ENCODE assay signal across 8 mouse cellular contexts in genomic region chr5:117358248-117358630, GRCm38 (mm10). TPM values are rescaled to one million over a fixed set of nuclear protein-coding genes. Genes with fewer than 3 reads are reported as not detected.
DNase-seq lines count a peak whose midpoint lies in the region; ATAC-seq and TF ChIP-seq lines count a peak whose summit lies in the region.

No protein-coding gene starts in this region.

- no peak for TF ChIP-seq POLR2A in thymus, adult 2 months (IDR thresholded peaks at IDR 0.05; ENCODE audit: control insufficient read depth, extremely low read depth, insufficient read depth, low read length, poor library complexity)

- no peak for TF ChIP-seq CTCF in thymus, adult 2 months (IDR thresholded peaks at IDR 0.05; ENCODE audit: borderline replicate concordance, control insufficient read depth, extremely low read depth, insufficient read depth, low read length, poor library complexity)

- peak overlapping the region; percentile 90 for H3K4me2 ChIP-seq in limb, embryonic 15.5 days

- WGBS in thymus, adult 2 months = 39% methylated on average over 6 of the region's 6 CpGs
- 10% methylated on average over 6 of the region's 6 CpGs for WGBS in limb, embryonic 15.5 days

- ATAC-seq in erythroblast, adult 5-6 weeks (replicated peaks; ENCODE audit: low FRiP score, poor library complexity, severe bottlenecking) = no peak
- ATAC-seq in limb, embryonic 15.5 days (ENCODE audit: insufficient number of reproducible peaks, low FRiP score, low TSS enrichment, low read depth) = no peak
- ATAC-seq in erythroid progenitor cell, adult 5-6 weeks (replicated peaks; ENCODE audit: low FRiP score, poor library complexity, severe bottlenecking) = no peak

- H3K36me3 ChIP-seq in erythroblast, embryonic 14.5 days (ENCODE audit: control insufficient read depth) = peaks cover under 1% of the 10 kb centered on the region; the same call in 1 of the 2 replicates
- no peaks in the 10 kb centered on the region for H3K36me3 ChIP-seq in thymus, adult 2 months (ENCODE audit: control insufficient read depth, insufficient read depth, low read length)
- peaks cover 1% of the 10 kb centered on the region; the same call in 1 of the 2 replicates for H3K36me3 ChIP-seq in limb, embryonic 15.5 days

- H3K4me3 ChIP-seq in erythroblast, embryonic 14.5 days (replicated peaks) = peak overlapping the region; percentile 74
- H3K4me3 ChIP-seq in thymus, adult 2 months (ENCODE audit: control insufficient read depth, insufficient read depth, low read length) = peak overlapping the region; percentile 99
- H3K4me3 ChIP-seq in limb, embryonic 15.5 days = peak overlapping the region; percentile 95

- peaks cover 32% of the 10 kb centered on the region for H3K4me1 ChIP-seq in erythroblast, embryonic 14.5 days (ENCODE audit: control insufficient read depth)
- peaks cover 45% of the 10 kb centered on the region for H3K4me1 ChIP-seq in thymus, adult 2 months (replicated peaks; ENCODE audit: control insufficient read depth, insufficient read depth, low read length)
- H3K4me1 ChIP-seq in limb, embryonic 15.5 days = peaks cover 42% of the 10 kb centered on the region

- H3K9me3 ChIP-seq in erythroblast, embryonic 14.5 days (ENCODE audit: control insufficient read depth, low read length) = no peaks in the 10 kb centered on the region
- H3K9me3 ChIP-seq in limb, embryonic 15.5 days = no peaks in the 10 kb centered on the region

- DNase-seq in thymus, adult 2 months = no peak
- DNase-seq in thymus, postnatal 25 days = no peak
- DNase-seq in ovary, adult 18-20 months (ENCODE audit: low spot score) = no peak
- no peak for DNase-seq in urinary bladder, postnatal 10 days (ENCODE audit: low spot score)

- peak overlapping the region; percentile 62 for H3K27ac ChIP-seq in thymus, adult 2 months (ENCODE audit: control insufficient read depth, insufficient read depth, low read length)
- peak overlapping the region; percentile 90 for H3K27ac ChIP-seq in limb, embryonic 15.5 days

- H3K27me3 ChIP-seq in erythroblast, embryonic 14.5 days (ENCODE audit: control insufficient read depth) = peaks cover 42% of the 10 kb centered on the region
- no peaks in the 10 kb centered on the region for H3K27me3 ChIP-seq in thymus, adult 2 months (ENCODE audit: control insufficient read depth, insufficient read depth, low read length)
- no peaks in the 10 kb centered on the region for H3K27me3 ChIP-seq in limb, embryonic 15.5 days

- peak overlapping the region; percentile 87; the same call in 1 of the 2 replicates for H3K9ac ChIP-seq in limb, embryonic 15.5 days

RNA-seq across cellular contexts. Expression of gene Wsb2, which starts 1.1 kb away (rescaled TPM):
- 0.45 and 0.53 TPM in 2 replicates for polyA plus RNA-seq in erythroblast, embryonic 14.5 days (2012)
- total RNA-seq in erythroblast, adult 5-6 weeks (2015; ENCODE audit: low replicate concordance) = 2.9 and 5.6 TPM in 2 replicates
- total RNA-seq in erythroblast, adult 5-6 weeks (2017; ENCODE audit: low replicate concordance) = 3.1 and 4.2 TPM in 2 replicates
- 91.8 and 120 TPM in 2 replicates for polyA plus RNA-seq in thymus, adult 2 months (2012; rRNA removed)
- 66.9 and 74.6 TPM in 2 replicates for polyA plus RNA-seq in limb, embryonic 15.5 days (2015; fragmentation: Nextera tagmentation; extraction: Ambion mirVana)
- 6.1 and 13.4 TPM in 2 replicates for total RNA-seq in erythroid progenitor cell, adult 5-6 weeks (2015; ENCODE audit: low replicate concordance)
- total RNA-seq in erythroid progenitor cell, adult 5-6 weeks (2017; ENCODE audit: low replicate concordance) = 3.8 and 7.7 TPM in 2 replicates

RNA-seq across cellular contexts. Expression of gene Rfc5, which starts 30.6 kb away (rescaled TPM):
- 5.0 and 5.2 TPM in 2 replicates for polyA plus RNA-seq in erythroblast, embryonic 14.5 days (2012)
- total RNA-seq in erythroblast, adult 5-6 weeks (2015; ENCODE audit: low replicate concordance) = 10.7 and 21.7 TPM in 2 replicates
- 12.1 and 15.8 TPM in 2 replicates for total RNA-seq in erythroblast, adult 5-6 weeks (2017; ENCODE audit: low replicate concordance)
- polyA plus RNA-seq in thymus, adult 2 months (2012; rRNA removed) = 63.7 and 65.4 TPM in 2 replicates
- 64.7 and 67.2 TPM in 2 replicates for polyA plus RNA-seq in limb, embryonic 15.5 days (2015; fragmentation: Nextera tagmentation; extraction: Ambion mirVana)
- total RNA-seq in erythroid progenitor cell, adult 5-6 weeks (2015; ENCODE audit: low replicate concordance) = 26.4 and 28.8 TPM in 2 replicates
- total RNA-seq in erythroid progenitor cell, adult 5-6 weeks (2017; ENCODE audit: low replicate concordance) = 30.8 and 54.1 TPM in 2 replicates

RNA-seq across cellular contexts. Expression of gene Vsig10, which starts 39.4 kb away (rescaled TPM):
- polyA plus RNA-seq in erythroblast, embryonic 14.5 days (2012) = not detected in 2 replicates
- 0.84 TPM in 1 of 2 replicates, not detected in the other for total RNA-seq in erythroblast, adult 5-6 weeks (2015; ENCODE audit: low replicate concordance)
- 0.70 and 2.7 TPM in 2 replicates for total RNA-seq in erythroblast, adult 5-6 weeks (2017; ENCODE audit: low replicate concordance)
- polyA plus RNA-seq in thymus, adult 2 months (2012; rRNA removed) = 7.3 and 11.5 TPM in 2 replicates
- 10.2 and 11.7 TPM in 2 replicates for polyA plus RNA-seq in limb, embryonic 15.5 days (2015; fragmentation: Nextera tagmentation; extraction: Ambion mirVana)
- not detected in 2 replicates for total RNA-seq in erythroid progenitor cell, adult 5-6 weeks (2015; ENCODE audit: low replicate concordance)
- total RNA-seq in erythroid progenitor cell, adult 5-6 weeks (2017; ENCODE audit: low replicate concordance) = 0.98 TPM in 1 of 2 replicates, not detected in the other

RNA-seq across cellular contexts. Expression of gene Ksr2, which starts 55.6 kb away (rescaled TPM):
- under 0.01 TPM in 1 of 2 replicates, not detected in the other for polyA plus RNA-seq in erythroblast, embryonic 14.5 days (2012)
- total RNA-seq in erythroblast, adult 5-6 weeks (2015; ENCODE audit: low replicate concordance) = 0.21 TPM in 1 of 2 replicates, not detected in the other
- total RNA-seq in erythroblast, adult 5-6 weeks (2017; ENCODE audit: low replicate concordance) = under 0.01 TPM in 1 of 2 replicates, not detected in the other
- polyA plus RNA-seq in thymus, adult 2 months (2012; rRNA removed) = 0.54 and 0.84 TPM in 2 replicates
- 0.12 and 0.17 TPM in 2 replicates for polyA plus RNA-seq in limb, embryonic 15.5 days (2015; fragmentation: Nextera tagmentation; extraction: Ambion mirVana)
- under 0.01 and 0.36 TPM in 2 replicates for total RNA-seq in erythroid progenitor cell, adult 5-6 weeks (2015; ENCODE audit: low replicate concordance)
- total RNA-seq in erythroid progenitor cell, adult 5-6 weeks (2017; ENCODE audit: low replicate concordance) = not detected in 2 replicates

Comparison
In these comparisons a context has a peak if more than half of its experiments do, and no peak if none do; other contexts are left out.
1. RNA of gene Wsb2, which starts 1.1 kb away (polyA plus RNA-seq): 91.8 to 120 TPM in thymus, adult 2 months and 66.9 to 74.6 TPM in limb, embryonic 15.5 days; 0.45 to 0.53 TPM in erythroblast, embryonic 14.5 days; every median in the first group is over 10 times any median in the second.
2. RNA of gene Rfc5, which starts 30.6 kb away (polyA plus RNA-seq): 64.7 to 67.2 TPM in limb, embryonic 15.5 days and 63.7 to 65.4 TPM in thymus, adult 2 months; 5.0 to 5.2 TPM in erythroblast, embryonic 14.5 days; every median in the first group is over 10 times any median in the second.
3. Peak in every context shown above with its lines, with median percentiles within 50 percentile points of each other: H3K4me3 ChIP-seq.